Mouse (Mus musculus): ENCODE data around the gene Olfr801.

GRCm38 (mm10) chr10:129623251-129623650 is 50.4 kb downstream of the Olfr801 start:
- TF ChIP-seq EP300 (IDR thresholded peaks at IDR 0.05; ENCODE audit: low read depth), result no peak
- TF ChIP-seq CTCF (IDR thresholded peaks at IDR 0.05; ENCODE audit: low read depth), result no peak

Measured in liver, embryonic 14.5 days (tissue).